Mouse (Mus musculus) neural tube, postnatal 0 days (tissue): ENCODE results near the gene Gtpbp1. TPM values are rescaled to one million over a fixed set of nuclear protein-coding genes. Genes with fewer than 3 reads are reported as not detected.

Experiments used
- polyA plus RNA-seq: library from polyadenylated mRNA; unstranded; fragments of >200 nt; fragmentation: Nextera tagmentation; extraction: Ambion mirVana; gene quantifications from 2 replicates; pipeline ENCODE4 v1.2.1, GENCODE M21; 2015

Gene Gtpbp1
- polyA plus RNA-seq = 29.9 and 35.4 TPM in 2 replicates

DNA sequence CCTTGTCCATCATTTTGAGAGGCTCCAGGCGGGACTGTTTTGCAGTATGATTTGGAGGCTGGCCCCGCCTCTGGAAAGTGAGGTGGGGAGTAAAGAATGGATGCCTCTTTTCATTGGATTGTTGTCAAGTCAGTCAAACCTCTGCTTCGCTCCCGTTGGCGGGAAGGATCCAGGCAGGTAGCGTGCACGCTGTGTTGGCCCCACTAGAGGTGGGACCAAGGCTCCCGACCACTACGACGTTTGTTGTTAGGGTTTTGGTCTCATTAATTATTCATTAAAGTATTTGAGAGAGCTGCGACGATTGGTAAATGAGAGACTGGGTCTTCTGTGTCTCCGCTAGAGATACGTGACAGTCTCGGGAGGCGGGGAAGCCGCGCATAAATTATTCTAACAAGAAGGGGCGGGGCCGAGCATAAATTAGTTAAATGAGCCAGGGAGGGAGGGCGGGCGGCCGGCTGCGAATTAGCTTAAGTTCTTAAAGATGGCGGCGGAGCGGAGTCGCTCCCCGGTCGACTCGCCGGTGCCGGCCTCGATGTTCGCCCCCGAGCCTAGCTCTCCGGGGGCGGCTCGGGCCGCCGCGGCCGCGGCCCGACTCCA lies at the start of gene Gtpbp1:
Gtpbp1 (plus strand) TSS at position 420 of the 597 bp plus-strand sequence.

DNA sequence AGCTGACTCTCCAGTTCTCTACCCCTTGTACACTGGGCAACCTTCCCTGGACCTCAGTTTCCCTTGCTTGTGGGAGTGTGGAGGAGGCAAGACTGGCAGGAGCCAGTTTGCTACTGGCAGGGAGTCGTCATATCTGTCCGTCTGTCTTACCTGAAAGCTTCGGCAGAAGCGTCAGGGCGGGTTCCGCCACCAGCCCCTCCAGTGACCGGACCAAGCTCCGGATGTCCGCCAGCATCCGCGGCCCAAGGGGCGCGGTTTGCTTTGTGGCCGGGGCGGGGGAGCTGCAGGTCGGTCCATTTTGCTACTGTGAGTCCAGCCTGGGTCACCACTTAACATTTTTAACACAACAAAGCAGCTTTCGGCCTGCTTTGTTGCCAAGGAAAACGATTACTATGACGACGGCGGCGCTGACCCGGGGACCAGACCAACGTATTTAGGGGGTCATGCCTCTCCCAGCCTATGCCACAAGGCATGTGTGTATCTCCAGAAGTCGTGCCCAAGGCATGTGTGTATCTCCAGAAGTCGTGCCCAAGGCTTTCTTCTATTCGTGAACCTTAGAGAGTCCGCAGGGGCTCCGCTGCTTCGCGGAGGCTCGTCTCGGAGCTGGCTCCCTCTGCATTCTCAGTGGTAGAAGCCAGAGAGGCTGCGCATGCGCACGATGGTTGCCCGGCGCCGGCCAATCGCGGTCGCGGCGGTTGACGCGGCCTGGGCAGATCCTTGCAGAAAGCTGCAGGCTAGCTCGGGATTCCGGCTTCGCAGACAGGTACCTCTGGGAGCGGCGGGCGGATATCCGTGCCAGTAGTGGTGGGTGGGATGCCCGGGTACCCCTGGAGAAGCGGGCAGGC lies 31.9 kb upstream of the Gtpbp1 start, which contains the start of the genes Fam227a and Cby1:
Fam227a (minus strand) TSS at position 426 of the 845 bp plus-strand sequence.
Cby1 (plus strand) TSS at position 669 of the 845 bp plus-strand sequence.

DNA sequence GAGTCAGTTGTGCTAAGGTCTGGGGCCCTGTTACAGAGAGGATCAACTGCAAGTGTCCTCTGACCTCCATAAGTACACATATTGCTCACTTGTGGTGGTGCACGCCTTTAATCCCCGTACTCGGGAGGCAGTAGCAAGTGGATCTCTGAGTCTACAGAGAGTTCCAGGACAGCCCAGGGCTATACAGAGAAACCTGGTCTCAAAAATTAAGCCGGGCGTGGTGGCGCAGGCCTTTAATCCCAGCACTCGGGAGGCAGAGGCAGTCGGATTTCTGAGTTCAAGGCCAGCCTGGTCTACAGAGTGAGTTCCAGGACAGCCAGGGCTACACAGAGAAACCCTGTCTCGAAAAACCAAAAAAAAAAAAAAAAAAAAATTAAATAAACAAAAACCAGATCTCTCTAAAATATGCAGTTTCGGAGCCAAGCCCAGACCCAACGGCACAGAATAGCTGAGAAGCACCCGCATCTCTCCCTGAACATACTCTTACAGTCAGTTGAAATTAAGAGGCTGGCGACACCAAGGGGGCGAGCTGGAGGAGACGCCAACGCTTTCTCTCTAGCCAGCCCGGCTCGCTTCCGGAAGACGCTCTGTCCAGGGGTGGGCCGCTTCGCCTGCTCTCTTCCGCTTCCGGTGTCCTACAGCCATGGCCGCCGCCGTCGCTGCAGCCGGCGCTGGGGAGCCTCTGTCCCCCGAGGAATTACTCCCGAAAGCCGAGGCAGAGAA lies 20.2 kb upstream of the Gtpbp1 start, which contains the start of gene Tomm22:
Tomm22 (plus strand) TSS at position 613 of the 723 bp plus-strand sequence.

DNA sequence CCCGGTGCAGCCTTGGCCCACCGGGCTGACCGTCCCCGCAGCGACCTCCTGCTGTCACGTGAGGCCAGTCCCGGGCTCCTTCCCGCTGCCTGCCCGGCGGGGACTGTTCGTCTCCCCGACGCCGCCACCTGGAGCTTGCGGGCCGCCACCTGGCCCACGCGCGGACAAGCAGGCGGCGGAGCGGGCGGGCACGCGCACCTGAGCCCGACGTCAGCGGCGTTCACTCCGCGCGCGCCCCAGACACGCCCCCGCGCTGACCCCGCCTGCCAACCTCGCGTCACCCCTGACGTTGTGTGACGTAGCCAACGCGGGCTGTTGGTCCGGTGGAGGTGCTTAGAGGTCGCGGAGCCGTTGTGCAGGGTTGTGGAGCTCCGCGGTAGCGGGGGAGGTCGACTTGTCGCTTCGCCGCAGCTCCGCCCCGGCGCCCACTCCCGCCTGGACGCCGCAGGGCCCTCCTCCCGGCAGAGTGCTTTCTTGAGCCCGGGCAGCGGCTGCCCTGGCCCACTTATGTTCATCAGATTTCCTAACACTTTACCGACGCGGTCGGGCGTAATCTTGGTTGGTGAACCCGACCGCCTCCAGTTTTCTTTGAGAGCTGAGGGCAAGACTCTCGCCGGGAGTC lies 2.9 kb upstream of the Gtpbp1 start, which contains the start of gene Josd1:
Josd1 (minus strand) TSS at position 274 of the 622 bp plus-strand sequence.

GRCm38 (mm10) chr15:79741921-79742705 lies 51.5 kb downstream of the Gtpbp1 start, which contains the start of gene Sun2:
Gene Sun2 (minus strand): TSS chr15:79742536.

Other genes starting within 250 kb of the Gtpbp1 start
- gene Csnk1e, start 235.3 kb upstream of the Gtpbp1 start, polyA plus RNA-seq = 143 and 160 TPM in 2 replicates
- 0.06 TPM in 1 of 2 replicates, not detected in the other for gene Kcnj4, start 185.6 kb upstream of the Gtpbp1 start, polyA plus RNA-seq
- gene Kdelr3, start 174.4 kb upstream of the Gtpbp1 start, polyA plus RNA-seq = 13.5 and 15.0 TPM in 2 replicates
- gene Ddx17, start 144.1 kb upstream of the Gtpbp1 start, polyA plus RNA-seq = 34.7 and 43.4 TPM in 2 replicates
- gene Dmc1, start 85.7 kb upstream of the Gtpbp1 start, polyA plus RNA-seq = 1.6 and 1.8 TPM in 2 replicates
- gene Fam227a, start 31.9 kb upstream of the Gtpbp1 start, polyA plus RNA-seq = 1.6 and 3.1 TPM in 2 replicates
- 89.4 and 95.8 TPM in 2 replicates for gene Cby1, start 31.6 kb upstream of the Gtpbp1 start, polyA plus RNA-seq
- gene Tomm22, start 20.0 kb upstream of the Gtpbp1 start, polyA plus RNA-seq = 248 and 250 TPM in 2 replicates
- gene Josd1, start 2.9 kb upstream of the Gtpbp1 start, polyA plus RNA-seq = 19.0 and 19.3 TPM in 2 replicates
- gene Sun2, start 51.7 kb downstream of the Gtpbp1 start, polyA plus RNA-seq = 2.1 and 2.8 TPM in 2 replicates
- gene Dnal4, start 87.0 kb downstream of the Gtpbp1 start, polyA plus RNA-seq = 44.9 and 49.0 TPM in 2 replicates
- gene Nptxr, start 113.9 kb downstream of the Gtpbp1 start, polyA plus RNA-seq = 67.2 and 72.9 TPM in 2 replicates
- gene Npcd, start 143.4 kb downstream of the Gtpbp1 start, polyA plus RNA-seq = 1.0 and 1.7 TPM in 2 replicates
- gene Cbx6, start 143.8 kb downstream of the Gtpbp1 start, polyA plus RNA-seq = 58.2 and 60.4 TPM in 2 replicates
- gene Apobec3, start 200.8 kb downstream of the Gtpbp1 start, polyA plus RNA-seq = 5.9 and 8.0 TPM in 2 replicates